Mouse (Mus musculus) hindlimb bud, embryonic 11.5 days (tissue): ENCODE results near the gene Pstk.
"Not testable (repeated sequence)": the region's sequence is repeated elsewhere in the genome, so short reads cannot be mapped to it uniquely, and the experiment has no call there.

Experiments
- DNase-seq: peaks from one replicate; pipeline ENCODE4 v3.0.0-alpha.2; 2012; ENCODE audit warnings: low read depth, low spot score; ENCODE audit errors: extremely low spot score

Gene Pstk

DNA sequence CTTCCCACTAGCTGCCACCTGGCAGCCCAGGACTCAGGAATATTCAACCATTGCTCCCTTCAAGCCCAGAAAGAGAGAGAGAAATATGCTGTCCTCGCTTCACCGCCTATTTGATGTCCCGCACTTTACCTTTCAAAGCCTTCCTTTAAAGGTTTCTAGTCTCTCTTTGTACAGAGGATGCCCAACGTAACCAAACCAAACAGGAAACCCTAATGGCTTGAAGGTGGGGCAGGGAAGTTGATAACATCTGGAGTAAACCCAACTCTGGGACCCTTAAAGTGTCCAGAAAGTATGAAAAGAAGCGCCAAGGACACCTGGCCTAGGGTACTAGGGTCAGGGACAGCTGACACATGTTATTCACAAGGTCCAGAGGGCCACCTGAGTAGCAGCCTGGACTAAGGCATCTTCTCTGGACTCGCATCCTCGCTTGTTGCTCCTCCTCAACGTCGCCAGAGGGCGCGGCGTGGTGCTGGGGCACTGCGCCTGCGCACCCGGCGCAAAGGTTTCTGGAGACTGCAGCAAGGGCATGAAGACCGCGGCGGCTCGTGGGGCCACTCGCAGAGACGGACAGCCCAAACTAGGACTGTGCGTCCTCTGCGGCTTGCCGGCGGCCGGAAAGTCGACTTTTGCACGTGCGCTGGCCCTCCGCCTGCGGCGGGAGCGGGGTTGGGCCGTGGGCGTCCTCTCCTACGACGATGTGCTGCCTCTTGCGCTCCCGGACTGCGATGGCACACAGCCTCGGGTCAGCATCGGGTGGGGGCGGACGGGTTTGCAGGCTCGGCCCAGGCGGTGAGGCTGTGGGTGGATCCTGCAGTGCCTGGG, at the start of gene Pstk:
TSS of gene Pstk (plus strand) at position 494 of the 822 bp plus-strand sequence.
- peak; percentile 78 for DNase-seq

DNA sequence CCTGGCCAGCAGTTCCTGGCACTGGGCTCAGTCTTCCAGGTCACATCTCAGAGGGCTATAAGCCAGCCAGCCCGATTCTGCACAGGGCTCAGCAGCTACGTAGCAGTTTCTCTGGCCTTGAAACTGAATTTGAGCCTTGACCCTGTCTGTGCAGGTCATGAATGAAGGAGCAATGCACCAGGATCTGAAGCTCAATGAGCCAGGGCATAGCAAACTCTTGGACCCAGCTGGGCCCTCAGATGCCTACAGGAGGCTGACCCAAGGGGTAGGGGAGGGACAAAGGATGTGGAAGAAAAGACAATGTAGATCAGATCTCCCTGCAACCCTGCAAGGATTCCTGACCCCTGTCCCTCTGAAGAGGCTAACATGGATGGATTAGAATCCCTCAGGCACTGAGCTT, 48.7 kb upstream of the Pstk start, which contains the start of gene Cuzd1:
TSS of gene Cuzd1 (minus strand) at position 101 of the 400 bp plus-strand sequence.
- DNase-seq, result no peak

DNA sequence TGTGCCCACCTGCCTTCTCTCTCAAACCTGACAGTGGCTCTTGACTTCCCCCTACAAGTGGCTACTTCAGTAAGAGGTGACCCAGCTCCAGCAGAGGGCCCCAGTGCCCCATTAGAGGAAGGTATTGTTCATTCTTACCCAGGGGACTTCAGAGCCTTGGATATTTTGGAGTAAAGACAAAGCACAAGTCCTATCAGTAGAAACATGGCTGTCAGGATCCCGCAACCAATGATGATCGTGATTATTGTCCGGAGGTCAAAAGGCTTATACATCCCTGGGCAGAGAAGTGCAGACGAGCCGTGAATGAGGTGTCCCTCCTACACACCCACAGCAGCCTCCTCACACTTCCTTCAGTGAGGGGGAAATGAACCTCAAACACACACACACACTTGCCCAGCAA, 43.9 kb upstream of the Pstk start:
- no peak for DNase-seq

DNA sequence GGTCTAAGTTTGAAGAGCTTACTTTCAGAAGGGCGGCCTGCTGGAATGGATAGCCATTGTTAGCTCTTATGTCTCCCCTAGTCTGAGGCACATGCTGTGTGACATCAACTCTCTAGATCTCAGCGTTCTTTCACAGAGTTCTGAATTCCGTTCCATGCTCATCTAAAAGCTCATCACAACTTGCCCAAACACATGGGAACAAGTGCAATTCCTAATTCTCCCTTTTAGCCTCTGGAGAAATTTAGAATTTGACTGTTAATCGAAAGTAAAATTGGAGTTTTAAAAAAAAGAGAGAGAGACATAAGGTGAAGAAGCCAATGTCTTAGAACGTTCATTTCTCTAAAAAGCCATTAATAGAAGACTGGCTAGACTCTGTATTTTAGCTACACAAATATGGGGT, 41.5 kb upstream of the Pstk start, which contains the start of gene Fam24b:
TSS of gene Fam24b (minus strand) at position 101 of the 400 bp plus-strand sequence.
- no peak for DNase-seq

DNA sequence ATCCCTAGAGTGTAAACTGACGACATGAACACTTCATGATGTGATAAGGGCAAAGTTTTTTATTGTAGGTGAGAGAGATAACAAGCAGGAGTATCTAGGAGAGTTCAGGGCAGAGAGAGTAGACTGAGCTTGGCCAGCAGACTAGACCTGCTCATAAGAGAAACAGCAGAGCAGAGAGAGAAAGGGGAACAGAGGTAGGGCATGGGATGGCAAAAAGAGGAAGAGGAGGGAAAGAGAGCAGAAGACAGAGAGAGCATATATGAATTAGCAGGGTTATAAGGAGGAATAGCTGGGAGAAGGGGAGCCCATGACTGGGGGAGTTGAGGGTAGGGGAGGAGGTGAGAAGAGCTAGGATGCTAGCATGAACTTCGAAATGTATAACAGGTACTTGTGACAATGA, 39.3 kb upstream of the Pstk start:
- no peak for DNase-seq

DNA sequence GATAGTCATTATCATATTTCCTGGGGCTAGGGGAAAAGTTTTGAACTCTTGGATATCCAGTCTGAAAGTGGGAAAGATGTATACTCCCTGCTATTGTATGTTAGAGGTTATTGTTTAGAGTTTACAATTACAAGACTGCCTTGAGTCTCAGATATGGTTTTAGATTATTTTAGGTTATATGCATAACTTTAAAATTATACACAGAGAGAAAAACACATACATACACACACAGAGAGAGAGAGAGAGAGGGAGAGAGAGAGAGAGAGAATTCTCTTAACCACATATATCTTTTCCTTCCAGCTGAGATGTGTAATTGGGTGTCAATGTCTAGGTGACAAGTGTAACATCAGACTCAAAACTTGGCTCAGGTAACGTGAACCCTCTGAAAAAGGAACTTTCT, 37.4 kb upstream of the Pstk start, which contains the start of gene Fam24a:
TSS of gene Fam24a (plus strand) at position 301 of the 400 bp plus-strand sequence.
- DNase-seq, result no peak

DNA sequence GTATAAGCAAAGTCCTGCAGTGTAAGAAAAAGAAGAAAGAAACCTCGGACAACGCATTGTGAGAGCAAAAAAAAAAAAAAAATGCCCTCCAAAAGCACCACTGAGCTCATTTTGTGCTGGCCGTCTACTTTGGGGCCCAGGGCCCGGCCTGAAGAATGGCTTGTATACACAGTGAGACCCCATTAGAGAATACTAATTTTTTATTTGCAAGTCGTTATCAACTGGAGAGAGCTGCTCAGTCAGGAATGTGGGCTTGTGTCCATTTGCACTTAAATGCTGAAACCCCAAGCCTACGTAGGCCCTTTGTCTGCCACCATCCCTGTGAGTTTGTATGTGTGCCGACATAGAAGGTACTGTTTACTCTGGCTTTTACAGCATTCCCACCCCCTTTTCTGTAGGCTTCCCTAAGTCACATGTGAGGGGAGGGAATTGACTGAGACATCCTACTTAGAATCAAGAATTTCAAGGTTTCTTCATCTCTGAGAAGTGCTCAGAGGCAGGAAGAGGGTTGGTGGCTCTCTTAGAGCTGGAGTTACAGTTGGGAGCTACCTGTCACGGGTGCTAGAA, 33.4 kb upstream of the Pstk start:
- DNase-seq, result no peak

DNA sequence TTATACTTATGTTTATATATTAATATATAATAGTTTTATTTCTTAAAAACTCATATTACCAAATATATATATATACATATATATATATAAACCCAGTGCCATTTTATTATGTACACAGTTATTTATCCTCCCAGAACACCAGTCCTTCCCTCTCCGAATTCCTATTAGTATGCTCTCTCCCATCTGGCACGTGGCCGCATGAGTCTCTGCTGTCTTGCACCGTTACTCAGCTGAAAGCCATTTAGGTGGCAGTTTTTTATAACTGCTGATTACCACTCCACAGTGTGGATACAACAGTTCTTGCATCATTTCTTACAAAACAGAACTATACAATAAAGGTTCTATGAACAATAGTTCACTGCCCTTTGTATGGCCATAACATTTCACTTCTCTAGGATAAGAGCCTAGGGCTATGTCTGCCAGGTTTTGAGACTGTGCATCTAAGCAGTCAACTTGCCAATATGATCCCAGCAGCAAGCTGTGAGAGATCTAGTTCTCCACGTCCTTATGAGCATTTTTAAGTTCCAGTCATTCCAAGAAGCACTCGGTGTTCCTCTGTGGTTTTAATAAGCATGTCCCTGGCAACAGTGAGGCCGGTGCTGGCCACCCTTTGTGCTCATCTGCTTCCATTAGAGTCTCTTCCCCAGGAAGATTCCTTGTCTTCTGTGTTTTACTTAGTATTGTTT, 24.9 kb upstream of the Pstk start:
- no peak for DNase-seq

DNA sequence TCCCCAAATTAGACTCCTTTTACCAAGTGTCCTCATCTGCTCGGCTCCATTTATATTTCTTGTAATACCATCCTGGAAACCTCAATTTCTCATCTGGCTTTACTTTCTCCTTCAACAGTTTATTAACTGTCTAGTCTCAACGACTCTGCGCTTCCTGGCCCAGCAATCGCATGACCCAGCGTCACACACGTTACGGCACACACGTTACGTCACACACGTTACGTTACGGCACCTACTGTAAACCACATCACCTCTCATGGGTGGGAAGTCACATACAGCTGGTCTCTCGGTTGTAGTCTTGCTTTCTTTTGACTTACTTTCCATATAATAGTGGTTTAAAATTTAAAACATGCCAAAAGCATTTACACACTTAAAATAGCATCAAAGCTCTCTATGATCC, 14.8 kb upstream of the Pstk start:
- no peak for DNase-seq

DNA sequence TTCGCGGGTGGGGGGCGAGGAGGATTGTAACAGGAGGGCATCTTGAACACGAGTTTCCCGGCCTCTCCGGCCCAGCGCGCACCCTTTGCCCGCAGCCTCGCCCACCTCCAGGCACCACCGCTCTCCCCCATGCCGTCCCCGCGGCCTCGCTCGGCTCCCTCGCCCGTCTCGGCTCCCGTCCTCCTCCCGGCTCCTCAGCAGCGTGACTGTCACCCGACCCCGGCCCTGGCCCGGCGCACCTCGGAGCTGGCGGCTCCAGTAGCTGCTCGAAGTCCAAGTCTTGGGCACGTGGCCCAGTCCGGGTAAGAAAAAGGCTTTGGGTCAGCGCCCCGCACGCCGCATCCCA, 8.7 kb upstream of the Pstk start:
- DNase-seq, result no peak

DNA sequence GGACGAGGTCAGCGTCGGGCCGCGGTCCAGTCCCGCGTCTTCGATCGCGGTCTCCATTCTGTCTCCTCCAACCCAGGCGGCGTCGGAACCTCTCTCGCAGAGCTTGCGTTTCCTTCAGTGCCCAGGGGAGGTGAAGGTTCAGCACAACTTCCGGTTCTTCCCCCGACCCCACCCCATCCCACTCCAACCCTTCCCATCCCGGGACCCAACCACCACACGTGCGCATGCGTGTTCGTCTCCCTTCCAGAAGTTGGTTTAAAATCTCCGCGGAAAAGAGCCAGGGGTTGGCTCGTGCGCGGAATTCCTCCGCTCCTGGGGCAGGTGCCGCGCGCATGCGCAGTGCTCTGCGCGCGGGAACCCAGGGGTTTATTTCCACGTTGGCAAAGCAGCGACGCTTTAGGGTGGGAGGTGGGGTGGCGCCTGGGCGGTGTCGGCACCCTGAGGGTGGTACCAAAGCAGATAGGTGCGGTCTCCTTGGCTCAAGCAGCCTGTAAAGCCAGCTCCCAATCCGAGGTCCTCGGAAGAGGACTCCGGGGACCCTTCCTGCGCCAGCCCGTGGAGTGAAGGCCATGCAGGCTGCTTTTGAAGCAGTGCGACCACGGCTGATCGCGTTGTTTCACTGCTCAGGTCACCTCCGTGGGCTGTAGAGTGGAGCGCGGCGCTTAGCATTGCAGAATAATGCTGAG, 8.2 kb upstream of the Pstk start, which contains the start of gene 2310057M21Rik:
TSS of gene 2310057M21Rik (minus strand) at position 145 of the 686 bp plus-strand sequence.
- peak; percentile 97 for DNase-seq

DNA sequence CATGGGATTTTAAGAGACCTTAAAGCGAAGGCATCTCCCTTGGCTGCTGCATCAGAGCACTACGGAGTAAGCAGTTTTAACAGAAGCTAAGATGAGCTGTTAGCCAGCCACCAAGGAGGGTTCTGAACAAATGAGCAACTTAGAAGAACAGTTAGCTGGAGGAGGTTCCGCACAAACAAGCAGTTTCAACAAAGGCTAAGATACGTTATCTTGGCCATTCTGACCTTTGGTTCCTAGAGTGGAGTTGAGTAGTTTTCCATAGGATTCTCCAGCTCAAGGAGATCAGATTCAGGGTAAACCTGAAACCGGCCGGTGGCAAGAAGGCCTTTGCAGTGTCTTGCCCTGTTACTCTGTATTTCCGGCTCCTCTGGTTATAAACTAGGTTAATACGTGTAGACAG, 6.8 kb upstream of the Pstk start:
- DNase-seq, result no peak

DNA sequence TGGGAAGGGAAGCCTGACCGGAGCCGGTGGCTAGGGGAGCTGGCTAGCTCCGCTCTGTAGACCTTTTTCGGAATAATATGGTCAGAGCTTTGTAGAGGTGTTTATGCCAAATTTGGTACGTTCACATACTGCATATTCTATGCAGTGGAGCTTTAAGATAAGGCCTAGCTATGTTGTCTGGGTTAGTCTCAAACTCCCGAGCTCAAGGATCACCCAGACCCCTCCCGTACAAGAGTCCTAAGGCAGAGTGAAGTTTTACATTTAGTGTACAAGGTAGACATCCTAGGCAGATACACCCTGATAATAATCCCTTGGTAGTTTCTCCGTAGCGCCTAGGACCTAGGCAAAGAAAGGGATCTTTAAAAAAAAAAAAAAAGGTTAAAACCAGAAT, 524 bp downstream of the Pstk start:
- peak; percentile 6 for DNase-seq

DNA sequence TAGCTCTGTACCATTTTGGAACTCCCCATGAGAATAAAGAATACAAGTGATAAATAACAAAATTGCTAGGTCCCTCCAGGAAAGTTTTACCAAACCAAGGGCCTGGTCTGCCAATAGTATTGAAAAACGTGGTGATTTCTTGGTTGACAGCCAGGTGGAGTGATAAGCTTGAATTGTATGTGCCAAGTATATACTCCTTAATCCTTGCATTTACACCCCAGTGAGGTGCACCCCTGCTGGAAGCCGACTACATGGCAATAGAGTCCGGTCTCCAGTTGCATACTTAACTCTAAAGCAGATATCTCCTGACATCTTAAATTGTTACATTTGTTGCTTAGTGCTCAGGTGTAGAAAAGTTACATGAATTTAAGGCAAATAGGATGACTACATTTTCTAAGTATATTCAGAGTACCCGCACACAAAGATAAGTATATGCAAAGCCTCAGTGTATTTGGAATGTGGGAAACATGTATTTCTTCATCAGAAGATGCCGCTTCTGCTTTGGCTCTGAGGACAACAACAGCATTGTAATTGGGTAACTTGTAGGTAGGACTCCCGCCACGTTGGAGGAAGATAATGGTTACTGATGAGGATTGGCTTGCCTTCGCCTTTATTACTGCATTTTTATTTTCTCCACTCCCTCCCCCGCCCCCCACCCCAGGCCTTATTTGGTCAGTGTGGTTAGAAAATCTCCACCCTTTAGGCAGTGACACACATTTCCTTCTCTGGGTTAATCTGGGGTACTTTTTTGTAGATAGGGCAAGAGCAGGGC, 1.1 kb downstream of the Pstk start:
- DNase-seq, result no peak

DNA sequence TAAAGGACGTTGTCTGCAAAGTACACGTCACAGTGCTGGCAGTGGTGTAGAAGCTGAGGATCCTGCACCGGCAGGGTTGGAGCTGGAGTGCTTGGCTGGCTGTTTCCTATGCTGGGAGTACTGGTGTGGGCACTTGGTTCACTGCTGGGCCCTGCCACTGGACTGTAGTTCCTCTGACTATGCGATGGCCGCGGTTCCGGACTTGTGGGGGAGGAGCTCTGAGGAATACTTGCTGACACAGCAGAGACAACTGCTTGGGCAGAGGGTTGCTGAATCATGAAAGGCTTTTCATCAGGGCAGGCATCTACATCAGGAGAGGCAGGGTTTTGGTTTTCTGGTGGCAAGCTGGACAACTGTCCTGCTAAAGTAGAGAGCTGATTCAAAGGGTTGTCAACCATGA, 20.8 kb downstream of the Pstk start:
- DNase-seq, result not testable (repeated sequence)

DNA sequence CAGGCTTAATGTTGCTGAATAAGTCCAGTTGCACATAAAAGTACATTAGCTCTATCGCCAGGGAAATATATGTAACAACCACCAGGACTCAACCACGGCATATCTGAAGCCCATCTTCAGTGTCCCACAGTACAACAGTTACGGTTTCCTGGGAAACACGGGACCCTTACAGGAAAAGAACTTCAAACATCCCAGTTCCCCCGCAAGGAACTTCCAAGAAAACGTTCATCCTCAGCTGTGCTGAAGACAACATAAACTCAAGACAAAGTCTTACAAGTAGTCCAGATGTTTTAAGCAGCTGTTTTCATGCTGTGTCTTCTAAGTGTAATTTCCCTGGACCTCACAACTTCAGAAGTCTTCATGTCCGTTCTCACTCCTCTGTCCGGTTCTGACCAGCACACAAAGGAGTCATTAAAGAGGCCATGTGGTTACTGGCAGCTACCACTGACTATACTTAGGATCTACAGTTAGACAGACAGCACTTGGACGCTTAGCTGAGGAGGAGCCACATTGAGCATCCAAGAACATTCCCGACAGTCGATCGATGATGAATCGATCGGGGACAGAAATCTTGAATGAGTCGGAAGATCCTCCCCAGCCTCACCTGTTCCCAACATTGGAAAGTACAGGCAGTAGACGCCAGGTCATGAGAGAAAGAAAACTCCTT, 38.5 kb downstream of the Pstk start:
- DNase-seq, result peak; percentile 62

DNA sequence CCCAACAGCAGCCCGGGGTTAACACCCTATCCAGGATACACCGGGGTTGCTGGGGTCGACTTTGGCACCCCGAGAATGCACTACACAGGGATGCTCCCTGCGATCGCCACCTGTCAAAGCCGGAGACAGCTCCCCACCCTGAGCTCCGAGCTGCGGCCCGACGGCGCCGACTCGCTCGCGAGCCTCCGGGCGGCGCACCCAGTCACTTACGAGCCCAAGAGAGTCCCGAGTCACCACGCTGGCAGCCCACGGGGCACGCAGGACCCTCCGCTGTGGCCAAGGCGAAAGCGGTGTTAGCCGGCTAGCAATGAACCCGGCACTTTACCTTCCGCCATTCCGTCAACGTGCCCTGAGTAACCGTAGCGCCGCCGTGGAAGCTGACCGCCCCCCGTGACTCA, 39.0 kb downstream of the Pstk start:
- no peak for DNase-seq

DNA sequence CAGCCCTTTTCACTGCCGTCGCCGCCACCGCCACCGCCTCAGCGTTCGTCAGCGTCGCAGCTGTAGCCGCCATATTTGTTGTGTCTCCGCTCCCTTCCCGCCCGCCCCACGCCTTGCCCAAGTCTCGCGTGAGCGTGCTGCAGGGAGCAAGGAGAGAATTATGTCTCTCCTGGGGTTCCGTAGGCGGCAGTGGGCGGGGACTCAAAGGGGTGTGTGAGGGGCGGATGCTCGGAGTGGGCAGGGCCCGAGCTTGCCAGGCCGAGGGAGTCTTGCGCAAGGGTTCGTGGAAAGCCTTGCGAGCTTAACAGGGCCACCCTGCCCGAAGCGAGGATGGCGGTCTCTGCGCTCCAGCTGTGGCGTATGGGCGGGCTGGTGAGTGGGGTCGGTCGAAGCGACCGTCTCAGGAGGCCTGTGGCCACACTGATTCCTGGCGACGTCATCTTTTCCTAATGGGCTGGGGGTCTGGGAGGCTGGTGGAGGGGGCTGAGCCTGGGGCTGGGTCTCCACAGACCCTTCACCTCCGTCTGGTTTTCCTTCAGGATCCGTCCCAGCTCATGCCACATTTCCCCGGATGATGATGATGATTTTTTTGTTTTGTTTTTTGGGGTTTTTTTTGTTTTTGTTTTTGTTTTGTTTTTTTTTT, 39.6 kb downstream of the Pstk start, which contains the start of the genes Ikzf5 and Acadsb:
TSS of gene Ikzf5 (minus strand) at position 106 of the 643 bp plus-strand sequence.
TSS of gene Acadsb (plus strand) at position 186 of the 643 bp plus-strand sequence.
- peak; percentile 82 for DNase-seq

DNA sequence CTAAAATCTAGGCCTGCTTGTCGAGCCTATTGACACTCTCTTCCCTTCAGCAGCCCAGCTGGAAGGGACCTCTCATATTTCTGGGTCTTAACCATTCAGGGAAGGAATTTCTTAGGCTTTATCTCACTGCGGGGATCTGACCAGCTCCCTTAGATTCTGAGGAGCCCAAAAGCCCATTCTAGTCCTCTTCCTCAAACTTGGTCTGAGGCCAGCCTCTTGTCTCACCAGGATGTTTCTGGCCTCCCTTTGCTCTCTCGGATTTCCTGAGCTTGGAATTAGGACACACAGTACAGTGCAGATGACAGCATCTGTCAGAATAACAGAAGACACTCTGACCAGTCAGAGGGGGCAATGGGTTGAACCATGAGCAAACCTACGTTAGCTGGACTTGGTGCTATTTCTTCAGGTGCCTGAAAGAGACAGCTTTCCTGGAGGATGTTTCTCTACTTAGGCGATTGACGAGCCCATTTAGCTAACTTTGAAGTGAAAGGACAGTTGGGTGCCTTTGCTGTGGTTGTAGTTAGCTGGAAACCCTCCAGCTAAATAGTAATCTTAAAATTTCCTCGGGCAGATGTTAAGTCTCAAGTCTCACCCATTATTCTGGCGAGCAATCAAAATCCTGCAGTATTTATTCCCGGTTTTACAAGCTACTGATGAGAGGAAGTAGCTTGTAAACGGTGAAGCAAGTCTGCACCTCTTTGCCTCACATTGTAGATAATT, 40.4 kb downstream of the Pstk start:
- DNase-seq, result no peak
